Mouse (Mus musculus) neural tube, embryonic 14.5 days (tissue): ENCODE results near the gene Fzd4. TPM values are rescaled to one million over a fixed set of nuclear protein-coding genes. Genes with fewer than 3 reads are reported as not detected.

Experiments
- ATAC-seq: fragments of 200-750 bp; cut with Nextera tagmentation; 2 replicates; pipeline ENCODE4 v1.8.0; 2017; ENCODE audit warnings: low read depth, mild to moderate bottlenecking, moderate TSS enrichment, moderate library complexity
- H3K27ac ChIP-seq: fragments of 300-500 bp; sonication (generic); 2 replicates; pipeline ENCODE4 v1.5.1; 2014; ENCODE audit warnings: low read depth, mild to moderate bottlenecking, control low read depth, low read length, moderate library complexity, mixed read lengths
- H3K27me3 ChIP-seq: fragments of 300-500 bp; sonication (generic); 2 replicates; pipeline ENCODE4 v1.6.1; 2014; ENCODE audit warnings: low read length; ENCODE audit not compliant: control insufficient read depth, insufficient read depth
- H3K36me3 ChIP-seq: fragments of 300-500 bp; sonication (generic); 2 replicates; pipeline ENCODE4 v1.6.1; 2014; ENCODE audit warnings: low read length, mixed read lengths; ENCODE audit not compliant: control insufficient read depth, insufficient read depth
- H3K4me1 ChIP-seq: fragments of 300-500 bp; sonication (generic); 2 replicates; pipeline ENCODE4 v1.6.1; 2014; ENCODE audit warnings: low read length; ENCODE audit not compliant: control insufficient read depth, insufficient read depth
- H3K4me2 ChIP-seq: fragments of 300-500 bp; sonication (generic); 2 replicates; pipeline ENCODE4 v1.6.1; 2014; ENCODE audit warnings: mild to moderate bottlenecking, low read depth, low read length, control low read depth
- H3K4me3 ChIP-seq: fragments of 300-500 bp; sonication (generic); 2 replicates; pipeline ENCODE4 v1.5.1; 2014; ENCODE audit warnings: low read depth, low read length, control low read depth, mixed read lengths
- H3K9ac ChIP-seq: fragments of 300-500 bp; sonication (generic); replicated peaks from 2 replicates; pipeline ENCODE4 v1.6.1; 2014; ENCODE audit warnings: low read depth, mild to moderate bottlenecking, control low read depth, low read length, mixed read lengths
- H3K9me3 ChIP-seq: fragments of 300-500 bp; sonication (generic); 2 replicates; pipeline ENCODE4 v1.6.1; 2016; ENCODE audit warnings: low read length; ENCODE audit not compliant: control insufficient read depth
- WGBS: fragments of 180-500 bp; shearing (Covaris S2); extraction: QIAGEN DNeasy Blood & Tissue Kit; methylation state at CpG from one replicate; pipeline ENCODE4 v1.1.7; 2014; 5-methylcytosine and 5-hydroxymethylcytosine counted together
- polyA plus RNA-seq: library from polyadenylated mRNA; unstranded; fragments of >200 nt; fragmentation: Nextera tagmentation; extraction: Ambion mirVana; gene quantifications from 2 replicates; pipeline ENCODE4 v1.2.1, GENCODE M21; 2014

The Fzd4 gene
- polyA plus RNA-seq, 1 experiment from 2014 or later: 2.8 TPM

GRCm38 (mm10) chr7:89406011-89406410 lies 1.9 kb downstream of the Fzd4 start:
- WGBS: 61% methylated on average over 1 of the region's 1 CpGs
- Histone ChIP-seq H3K27ac (no peak overlapping the region), H3K4me2 (peak overlapping the region; percentile 27; the same call in 1 of the 2 replicates), H3K36me3 (no peaks in the 10 kb centered on the region), H3K4me3 (no peak overlapping the region), H3K9me3 (no peaks in the 10 kb centered on the region), H3K27me3 (no peaks in the 10 kb centered on the region), H3K4me1 (no peaks in the 10 kb centered on the region), H3K9ac (no peak overlapping the region)
- ATAC-seq: no peak

GRCm38 (mm10) chr7:89407006-89407940 lies 3.1 kb downstream of the Fzd4 start:
- Histone ChIP-seq H3K4me3 (no peak overlapping the region), H3K27ac (no peak overlapping the region), H3K4me2 (no peak overlapping the region), H3K4me1 (no peaks in the 10 kb centered on the region), H3K27me3 (no peaks in the 10 kb centered on the region), H3K36me3 (no peaks in the 10 kb centered on the region), H3K9me3 (no peaks in the 10 kb centered on the region), H3K9ac (no peak overlapping the region)
- WGBS: 84% methylated on average over 24 of the region's 24 CpGs
- no peak for ATAC-seq

GRCm38 (mm10) chr7:89410294-89410693 lies 6.1 kb downstream of the Fzd4 start:
- Histone ChIP-seq H3K4me2 (no peak overlapping the region), H3K9me3 (no peaks in the 10 kb centered on the region), H3K36me3 (no peaks in the 10 kb centered on the region), H3K9ac (no peak overlapping the region), H3K27ac (no peak overlapping the region), H3K27me3 (no peaks in the 10 kb centered on the region), H3K4me1 (no peaks in the 10 kb centered on the region), H3K4me3 (no peak overlapping the region)
- 69% methylated on average over 4 of the region's 4 CpGs for WGBS
- no peak for ATAC-seq

- ATAC-seq: no peak
- Histone ChIP-seq H3K27me3 (no peaks in the 10 kb centered on the region), H3K4me2 (no peak overlapping the region), H3K27ac (no peak overlapping the region), H3K9ac (no peak overlapping the region), H3K4me1 (no peaks in the 10 kb centered on the region), H3K4me3 (no peak overlapping the region), H3K36me3 (no peaks in the 10 kb centered on the region), H3K9me3 (no peaks in the 10 kb centered on the region)
- WGBS: 89% methylated on average over 3 of the region's 3 CpGs
Observed at GRCm38 (mm10) chr7:89411346-89411745, 7.2 kb downstream of the Fzd4 start.

GRCm38 (mm10) chr7:89412094-89412493 lies 7.9 kb downstream of the Fzd4 start:
- no peak for ATAC-seq
- no peak overlapping the region for H3K4me2 ChIP-seq
- 72% methylated on average over 7 of the region's 7 CpGs for WGBS

GRCm38 (mm10) chr7:89416027-89416426 lies 11.9 kb downstream of the Fzd4 start:
- Histone ChIP-seq H3K4me1 (no peaks in the 10 kb centered on the region), H3K27ac (no peak overlapping the region), H3K36me3 (no peaks in the 10 kb centered on the region), H3K27me3 (no peaks in the 10 kb centered on the region), H3K4me3 (no peak overlapping the region), H3K9me3 (no peaks in the 10 kb centered on the region), H3K4me2 (no peak overlapping the region), H3K9ac (no peak overlapping the region)
- no peak for ATAC-seq
- WGBS: 90% methylated on average over 4 of the region's 4 CpGs

More at GRCm38 (mm10) chr7:89412094-89412493, 7.9 kb downstream of the Fzd4 start:
- no peaks in the 10 kb centered on the region for H3K36me3 ChIP-seq
- H3K9ac ChIP-seq: no peak overlapping the region
- H3K4me1 ChIP-seq: no peaks in the 10 kb centered on the region
- H3K27me3 ChIP-seq: no peaks in the 10 kb centered on the region
- H3K9me3 ChIP-seq: no peaks in the 10 kb centered on the region
- no peak overlapping the region for H3K4me3 ChIP-seq
- no peak overlapping the region for H3K27ac ChIP-seq

- no peak overlapping the region for H3K4me3 ChIP-seq
- ATAC-seq: no peak
- H3K27ac ChIP-seq: no peak overlapping the region
- H3K4me1 ChIP-seq: no peaks in the 10 kb centered on the region
- 70% methylated on average over 2 of the region's 2 CpGs for WGBS
- H3K36me3 ChIP-seq: no peaks in the 10 kb centered on the region
- H3K27me3 ChIP-seq: no peaks in the 10 kb centered on the region
- no peak overlapping the region for H3K9ac ChIP-seq
- H3K4me2 ChIP-seq: no peak overlapping the region
- H3K9me3 ChIP-seq: no peaks in the 10 kb centered on the region
Observed at GRCm38 (mm10) chr7:89417707-89418106, 13.6 kb downstream of the Fzd4 start.

- Histone ChIP-seq H3K9me3 (no peaks in the 10 kb centered on the region), H3K4me2 (no peak overlapping the region), H3K9ac (no peak overlapping the region), H3K27me3 (no peaks in the 10 kb centered on the region), H3K4me3 (no peak overlapping the region), H3K4me1 (no peaks in the 10 kb centered on the region), H3K36me3 (no peaks in the 10 kb centered on the region), H3K27ac (no peak overlapping the region)
- WGBS: 59% methylated on average over 8 of the region's 8 CpGs
- ATAC-seq: no peak
Observed at GRCm38 (mm10) chr7:89418127-89418653, 14.0 kb downstream of the Fzd4 start.

GRCm38 (mm10) chr7:89418917-89419679 lies 14.9 kb downstream of the Fzd4 start:
- Histone ChIP-seq H3K27me3 (no peaks in the 10 kb centered on the region), H3K36me3 (no peaks in the 10 kb centered on the region), H3K27ac (no peak overlapping the region), H3K4me2 (no peak overlapping the region), H3K4me1 (no peaks in the 10 kb centered on the region), H3K4me3 (no peak overlapping the region), H3K9me3 (no peaks in the 10 kb centered on the region), H3K9ac (no peak overlapping the region)
- WGBS: 63% methylated on average over 3 of the region's 3 CpGs
- ATAC-seq: no peak
